Mouse (Mus musculus) kidney, adult 2 months (tissue): ENCODE measurements at regions not wholly inside any gene's neighbourhood (a gene's known extent, or its start where the extent isn't known, plus 50 kb on each side); places are given as distances from the start of the nearest gene placed in this dataset.

Experiments
- CTCF ChIP-seq: fragments of 200-500 bp; conservative IDR thresholded peaks from 2 replicates; pipeline ENCODE4 v1.5.1; 2011; ENCODE audit warnings: low read depth, mild to moderate bottlenecking, control low read depth, low read length, moderate library complexity, mixed read lengths; ENCODE audit not compliant: insufficient read depth, insufficient read length
- POLR2A ChIP-seq: fragments of 200-500 bp; IDR thresholded peaks from one replicate; pipeline ENCODE4 v1.6.1; 2011; ENCODE audit warnings: low read depth, low read length, control low read depth

DNA sequence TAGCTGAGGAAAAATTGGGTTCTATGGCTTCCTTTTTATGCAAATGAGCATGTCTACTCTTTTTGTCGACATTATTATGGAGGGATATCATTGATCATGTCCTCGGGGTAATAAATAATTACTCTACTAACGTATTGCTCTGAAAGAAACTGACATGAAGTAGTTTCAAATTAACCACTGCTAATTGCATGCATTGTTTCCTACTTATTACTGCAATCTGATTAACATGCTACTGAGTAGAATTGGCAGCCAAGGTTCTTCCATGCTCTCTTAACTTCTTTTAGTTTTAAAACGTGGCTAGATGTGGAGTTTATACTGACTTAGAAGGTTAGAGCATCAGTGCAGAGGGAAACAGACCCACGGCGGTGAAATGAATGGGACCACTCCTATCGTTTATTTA is 137.3 kb upstream of the Gk2 start:
- TF ChIP-seq CTCF: no peak
- no peak for TF ChIP-seq POLR2A
